Mouse (Mus musculus) liver, adult 2 months (tissue): Measurements from ENCODE around the gene Lsg1. TPM values are rescaled to one million over a fixed set of nuclear protein-coding genes. Genes with fewer than 3 reads are reported as not detected.

Source experiments
- DNase-seq: peaks from one replicate; pipeline ENCODE4 v3.0.0-alpha.2; 2011; ENCODE audit warnings: low read depth, low spot score; ENCODE audit errors: extremely low read depth
- H3K27ac ChIP-seq: fragments of 200-500 bp; replicated peaks from 2 replicates; pipeline ENCODE4 v1.5.1; 2012; ENCODE audit warnings: low read depth, mild to moderate bottlenecking, control low read depth, inconsistent platforms, low read length; ENCODE audit not compliant: insufficient read depth
- H3K27me3 ChIP-seq: fragments of 200-500 bp; 2 replicates; pipeline ENCODE4 v1.6.1; 2012; ENCODE audit warnings: mild to moderate bottlenecking, moderate library complexity, low read length, inconsistent platforms; ENCODE audit not compliant: control insufficient read depth, insufficient read depth
- H3K36me3 ChIP-seq: fragments of 200-500 bp; 2 replicates; pipeline ENCODE4 v1.6.1; 2012; ENCODE audit warnings: low read length, inconsistent platforms; ENCODE audit not compliant: control insufficient read depth, insufficient read depth
- H3K4me1 ChIP-seq: fragments of 200-500 bp; 2 replicates; pipeline ENCODE4 v1.6.1; 2011; ENCODE audit warnings: low read length; ENCODE audit not compliant: control insufficient read depth, insufficient read depth
- H3K4me3 ChIP-seq: fragments of 200-500 bp; 2 replicates; pipeline ENCODE4 v1.5.1; 2011; ENCODE audit warnings: low read depth, mild to moderate bottlenecking, control low read depth, low read length, moderate library complexity; ENCODE audit not compliant: insufficient read depth
- H3K79me2 ChIP-seq: fragments of 200-500 bp; 2 replicates; pipeline ENCODE4 v1.6.1; 2012; ENCODE audit warnings: inconsistent platforms, mild to moderate bottlenecking, low read length, moderate library complexity; ENCODE audit not compliant: control insufficient read depth, insufficient read depth
- H3K9ac ChIP-seq: fragments of 200-500 bp; 2 replicates; pipeline ENCODE4 v1.6.1; 2012; ENCODE audit warnings: low read depth, mild to moderate bottlenecking, control low read depth, inconsistent platforms, low read length
- CTCF ChIP-seq: fragments of 200-500 bp; IDR thresholded peaks from 2 replicates; pipeline ENCODE4 v1.5.1; 2011; ENCODE audit warnings: low read depth, low read length, control low read depth
- POLR2A ChIP-seq: fragments of 200-500 bp; IDR thresholded peaks from 2 replicates; pipeline ENCODE4 v1.6.1; 2011; ENCODE audit warnings: low read length, control low read depth; ENCODE audit not compliant: insufficient read depth; ENCODE audit errors: extremely low read depth
- WGBS: fragments of 180-500 bp; shearing (Covaris S2); methylation state at CpG from one replicate; pipeline ENCODE4 v1.1.7; 2018; 5-methylcytosine and 5-hydroxymethylcytosine counted together
- polyA plus RNA-seq: library from polyadenylated mRNA; depleted of rRNA; stranded (reverse); fragments of >200 nt; gene quantifications from 2 replicates; pipeline ENCODE4 v1.2.3, GENCODE M21; 2012
- total RNA-seq: library from RNA; depleted of rRNA; stranded (reverse); fragments of >200 nt; gene quantifications from 2 replicates; pipeline ENCODE4 v1.2.3, GENCODE M21; 2014

The Lsg1 gene
- total and polyA plus RNA-seq, 2 experiments = 9.5 to 10.0 TPM

DNA sequence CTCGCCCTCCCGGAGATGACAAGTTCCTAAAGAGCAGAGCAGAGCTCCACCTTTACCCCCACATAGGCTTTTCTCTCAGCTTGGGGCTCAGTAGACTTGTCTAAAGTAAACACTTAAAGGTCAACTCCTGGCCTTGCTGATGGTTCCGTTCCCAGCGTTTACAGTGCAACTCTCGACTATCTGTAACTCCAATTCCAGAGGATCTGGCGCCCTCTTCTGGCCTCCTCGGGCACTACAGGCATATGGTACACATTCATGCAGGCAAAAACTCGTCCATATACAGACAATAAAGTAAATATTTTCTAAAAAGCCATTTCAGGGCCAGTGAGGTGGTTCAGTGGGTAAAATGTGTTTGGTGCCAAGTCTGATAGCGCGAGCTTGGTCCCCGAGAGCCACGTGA, 72.0 kb downstream of the Lsg1 start:
- DNase-seq = no peak
- WGBS = 69% methylated on average over 12 of the region's 12 CpGs
- TF ChIP-seq CTCF (peak; percentile 68), POLR2A (no peak)

DNA sequence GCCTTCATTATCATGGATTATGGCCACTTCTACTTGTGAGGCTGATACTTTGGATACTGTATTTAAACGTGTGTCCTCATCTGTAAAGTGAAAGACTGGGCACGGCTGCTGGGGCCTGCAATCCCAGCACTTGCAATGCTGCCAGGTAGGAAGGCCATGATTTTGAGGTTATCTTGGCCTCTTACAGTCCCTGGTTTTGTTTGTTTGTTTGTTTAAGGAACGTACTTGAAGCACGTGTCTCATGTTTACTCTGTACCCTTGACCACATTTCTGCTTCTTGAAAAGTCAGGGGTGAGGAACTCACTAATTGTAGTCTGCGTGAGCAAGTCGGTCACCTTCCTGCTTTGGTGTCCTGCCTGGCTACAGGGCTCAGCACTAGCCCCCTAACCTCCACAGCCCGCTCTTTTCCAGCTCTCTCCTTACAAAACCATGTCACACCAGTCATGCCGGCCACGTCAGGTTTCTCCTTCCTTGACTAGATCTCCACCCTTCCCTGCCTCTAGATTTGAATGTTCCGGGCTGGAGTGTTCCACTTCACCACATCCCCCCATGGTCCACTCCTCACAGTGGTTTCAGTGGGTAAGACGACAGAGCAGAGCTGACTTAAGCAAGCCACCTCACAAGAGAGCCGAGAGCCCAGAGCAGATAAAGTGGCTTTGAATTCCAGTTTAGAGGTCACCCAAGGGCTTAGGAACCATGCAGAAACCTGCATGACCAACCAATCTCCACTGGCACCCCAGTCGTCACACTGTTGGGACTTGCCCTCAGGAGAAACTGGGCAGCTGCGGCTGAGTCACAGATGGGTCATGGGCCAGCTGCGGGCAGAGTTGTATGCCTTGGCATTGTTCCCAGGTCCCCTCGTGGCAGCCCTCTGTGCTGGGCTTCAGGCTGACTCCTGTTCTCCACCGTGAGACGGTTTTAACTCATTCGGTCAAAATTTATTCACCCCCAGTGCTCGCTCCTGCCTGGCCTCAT, 74.1 kb downstream of the Lsg1 start:
- H3K9ac ChIP-seq = no peak overlapping the region
- H3K27me3 ChIP-seq = no peaks in the 10 kb centered on the region
- no peak overlapping the region for H3K4me3 ChIP-seq
- no peak for TF ChIP-seq CTCF
- TF ChIP-seq POLR2A = no peak
- 65% methylated on average over 20 of the region's 20 CpGs for WGBS
- peaks cover 17% of the 10 kb centered on the region for H3K4me1 ChIP-seq
- DNase-seq = peak; percentile 41
- H3K36me3 ChIP-seq = no peaks in the 10 kb centered on the region
- no peaks in the 10 kb centered on the region for H3K79me2 ChIP-seq
- no peak overlapping the region for H3K27ac ChIP-seq

More for the DNA sequence above, 72.0 kb downstream of the Lsg1 start:
- Histone ChIP-seq H3K79me2 (no peaks in the 10 kb centered on the region), H3K4me3 (no peak overlapping the region), H3K4me1 (peaks cover 21% of the 10 kb centered on the region), H3K27me3 (no peaks in the 10 kb centered on the region), H3K27ac (no peak overlapping the region), H3K36me3 (no peaks in the 10 kb centered on the region), H3K9ac (no peak overlapping the region)

DNA sequence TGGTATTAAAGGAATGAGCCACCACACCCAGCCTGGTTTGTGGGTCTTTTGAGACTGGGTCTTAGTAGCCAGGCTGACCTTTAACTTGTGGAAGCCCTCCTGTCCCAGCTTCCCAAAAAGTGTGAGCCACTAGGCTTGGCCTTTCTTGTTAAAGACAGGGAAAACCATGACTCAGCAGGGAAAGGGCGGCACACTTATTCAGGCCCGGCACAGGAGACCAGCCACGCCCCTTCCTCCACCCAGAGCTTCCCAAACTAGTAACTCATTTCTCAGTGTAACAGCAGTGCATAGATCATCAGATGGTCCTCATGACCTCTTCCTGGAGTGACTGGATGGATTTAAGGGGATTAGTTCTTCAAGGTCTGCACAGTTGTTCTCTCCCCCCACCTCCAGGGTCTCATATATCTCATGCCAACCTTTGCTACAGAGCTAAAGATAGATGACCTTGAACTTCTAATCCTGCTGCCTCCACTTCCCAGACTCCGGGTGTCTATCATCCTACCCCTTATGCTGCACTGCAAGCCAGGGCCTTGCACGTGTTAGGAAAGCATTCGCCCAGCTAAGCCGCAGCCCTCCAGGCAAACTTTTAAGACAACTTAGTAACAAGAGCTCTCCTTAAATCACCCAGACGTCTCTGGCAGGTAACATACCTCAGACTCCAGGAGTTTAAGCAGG, 74.9 kb downstream of the Lsg1 start:
- Histone ChIP-seq H3K9ac (no peak overlapping the region), H3K4me3 (no peak overlapping the region)
- DNase-seq = peak; percentile 76

DNA sequence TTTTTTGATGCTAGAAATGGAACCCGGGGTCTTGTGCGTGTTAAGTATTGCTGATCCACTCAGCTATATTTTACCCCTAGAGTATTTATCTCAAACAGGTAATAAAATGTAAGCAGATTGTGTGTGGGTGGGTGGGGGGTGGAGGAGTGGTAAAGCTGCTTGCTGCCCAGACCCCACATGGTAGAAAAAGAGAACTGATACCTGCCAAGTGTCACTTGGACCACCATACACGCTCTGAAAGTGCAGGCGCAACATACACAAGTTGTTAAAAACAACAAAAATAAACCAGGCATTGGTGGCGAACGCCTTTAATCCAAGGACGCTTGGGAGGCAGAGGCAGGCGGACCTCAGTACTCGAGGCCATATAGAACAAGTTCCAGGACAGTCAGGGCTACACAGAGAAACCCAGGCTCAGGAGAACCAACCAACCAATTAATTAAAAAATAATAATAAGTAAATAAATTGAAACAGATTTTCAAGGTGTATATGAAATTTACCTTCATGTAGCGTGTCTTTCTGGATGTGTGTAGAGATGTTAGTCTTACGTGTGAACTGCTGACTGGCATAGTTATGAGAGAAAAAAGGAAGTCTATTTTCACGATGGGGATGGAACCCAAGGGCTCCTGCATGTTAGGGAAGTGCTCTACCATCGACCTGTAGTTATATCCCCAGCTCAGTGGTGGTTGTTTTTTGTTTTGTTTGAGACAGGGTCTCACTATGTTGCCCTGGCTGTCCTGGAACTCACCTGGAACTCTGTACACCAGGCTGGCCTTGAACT, 75.6 kb downstream of the Lsg1 start:
- H3K36me3 ChIP-seq = no peaks in the 10 kb centered on the region
- peak overlapping the region; percentile 78 for H3K4me3 ChIP-seq
- no peaks in the 10 kb centered on the region for H3K79me2 ChIP-seq
- H3K4me1 ChIP-seq = peaks cover 14% of the 10 kb centered on the region
- TF ChIP-seq CTCF (no peak), POLR2A (no peak)
- 0 out of 2 replicates have a peak overlapping the region, but pooled peaks have one; percentile 35 for H3K27ac ChIP-seq
- WGBS = 86% methylated on average over 13 of the region's 13 CpGs
- no peak for DNase-seq
- no peak overlapping the region for H3K9ac ChIP-seq
- no peaks in the 10 kb centered on the region for H3K27me3 ChIP-seq

More for the DNA sequence above, 74.9 kb downstream of the Lsg1 start:
- 56% methylated on average over 8 of the region's 8 CpGs for WGBS
- H3K27ac ChIP-seq = 0 out of 2 replicates have a peak overlapping the region, but pooled peaks have one; percentile 35
- H3K27me3 ChIP-seq = no peaks in the 10 kb centered on the region
- H3K4me1 ChIP-seq = peaks cover 14% of the 10 kb centered on the region
- TF ChIP-seq CTCF (no peak), POLR2A (no peak)
- H3K36me3 ChIP-seq = no peaks in the 10 kb centered on the region
- H3K79me2 ChIP-seq = no peaks in the 10 kb centered on the region
